Mouse (Mus musculus) common myeloid progenitor, adult 5-6 weeks (primary cell): ENCODE measurements around the gene Tcstv1. TPM values are rescaled to one million over a fixed set of nuclear protein-coding genes. Genes with fewer than 3 reads are reported as not detected.
"Not testable (repeated sequence)": the region's sequence is repeated elsewhere in the genome, so short reads cannot be mapped to it uniquely, and the experiment has no call there.

Experiments
- ATAC-seq: replicated peaks from 2 replicates; pipeline ENCODE4 v1.8.0; 2016; ENCODE audit warnings: low read depth, mild to moderate bottlenecking, moderate TSS enrichment, inconsistent platforms; ENCODE audit not compliant: poor library complexity, severe bottlenecking
- total RNA-seq: library from RNA; stranded (forward); fragments of 200-1000, 187-1606 nt; gene quantifications from 2 replicates; pipeline ENCODE4 v1.2.3, GENCODE M21; 2017

The Tcstv1 gene
- total RNA-seq: not detected in 2 replicates

DNA sequence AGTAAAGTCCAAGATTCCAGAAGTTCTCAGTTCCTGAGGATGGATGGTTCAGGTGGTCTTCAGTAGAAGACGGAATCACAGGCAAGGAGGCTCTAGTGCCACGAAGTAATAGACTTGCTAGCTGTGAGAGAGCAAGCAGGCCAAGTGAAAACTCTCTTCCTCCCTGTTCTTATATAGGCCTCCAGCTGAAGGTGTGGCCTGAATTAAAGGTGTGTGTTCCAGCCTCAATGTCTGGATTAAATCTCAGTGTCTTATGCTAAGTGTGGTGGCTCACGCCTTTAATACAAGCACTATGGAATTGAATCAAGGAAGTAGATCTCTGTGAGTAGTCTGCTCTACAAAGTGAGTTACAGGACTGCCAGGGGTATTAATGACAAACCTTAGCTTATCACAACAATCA, at the start of gene Tcstv1:
Gene Tcstv1 (minus strand): TSS at position 101 of the 400 bp plus-strand sequence.
- not testable (repeated sequence) for ATAC-seq

DNA sequence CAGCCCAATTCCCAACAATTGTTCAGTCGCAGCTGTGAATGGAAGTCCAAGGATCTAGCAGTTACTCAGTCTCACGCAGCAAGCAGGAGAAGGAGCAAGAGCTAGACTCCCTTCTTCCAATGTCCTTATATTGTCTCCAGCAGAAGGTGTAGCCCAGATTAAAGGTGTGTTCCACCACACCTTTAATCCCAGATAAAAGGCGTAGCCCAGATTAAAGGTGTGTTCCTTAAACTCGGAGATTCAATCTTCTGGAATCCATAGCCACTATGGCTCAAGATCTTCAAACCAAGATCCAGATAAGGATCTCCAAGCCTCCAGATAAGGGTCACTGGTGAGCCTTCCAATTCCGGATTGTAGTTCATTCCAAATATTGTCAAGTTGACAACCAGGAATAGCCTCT, 34.6 kb upstream of the Tcstv1 start, which contains the start of gene Gm21761:
Gene Gm21761 (minus strand): TSS at position 101 of the 400 bp plus-strand sequence.
- ATAC-seq: not testable (repeated sequence)

GRCm38 (mm10) chr13:119924597-119925340, 30.2 kb upstream of the Tcstv1 start:
- ATAC-seq: peak; percentile 56

DNA sequence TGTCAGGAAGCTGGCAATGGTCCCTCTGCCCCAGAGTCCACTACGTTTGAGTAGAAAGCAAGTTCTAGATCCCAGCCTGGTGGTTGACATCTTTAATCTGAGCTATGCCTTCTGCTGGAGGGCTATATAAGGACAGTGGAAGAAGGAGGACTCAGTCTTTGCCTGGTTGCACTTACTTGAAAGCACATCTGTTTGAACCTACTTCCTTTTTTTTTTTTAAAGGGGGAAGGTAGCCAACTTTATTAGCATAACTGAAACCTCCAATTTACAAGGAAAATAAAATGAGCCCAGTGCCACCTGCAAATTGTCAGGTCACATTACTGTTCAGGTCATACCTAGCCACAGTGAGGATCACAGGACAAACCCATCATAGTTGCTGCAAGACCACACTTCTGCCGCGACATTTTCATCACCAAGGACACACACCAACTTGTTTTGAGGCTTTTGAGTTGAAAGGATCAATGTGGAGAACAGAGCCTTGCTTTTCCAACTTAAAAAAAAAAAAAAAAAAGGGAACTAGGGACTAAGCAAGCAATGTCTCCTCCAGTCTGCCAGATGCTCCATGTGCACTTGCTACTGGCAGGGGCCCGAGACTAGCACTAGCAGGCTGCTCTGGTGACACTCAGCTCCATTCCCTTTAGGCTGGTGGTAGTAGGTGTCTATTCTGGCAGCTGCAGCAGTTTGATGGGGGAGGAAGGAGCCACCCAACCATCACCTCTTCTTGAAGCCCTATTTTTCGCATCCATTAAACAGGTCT, 22.6 kb upstream of the Tcstv1 start:
- peak; percentile 66 for ATAC-seq

- ATAC-seq: peak; percentile 56
Measured at GRCm38 (mm10) chr13:119916449-119916848, 21.9 kb upstream of the Tcstv1 start.

GRCm38 (mm10) chr13:119898549-119898948, 4.0 kb upstream of the Tcstv1 start:
- peak; percentile 87 for ATAC-seq

DNA sequence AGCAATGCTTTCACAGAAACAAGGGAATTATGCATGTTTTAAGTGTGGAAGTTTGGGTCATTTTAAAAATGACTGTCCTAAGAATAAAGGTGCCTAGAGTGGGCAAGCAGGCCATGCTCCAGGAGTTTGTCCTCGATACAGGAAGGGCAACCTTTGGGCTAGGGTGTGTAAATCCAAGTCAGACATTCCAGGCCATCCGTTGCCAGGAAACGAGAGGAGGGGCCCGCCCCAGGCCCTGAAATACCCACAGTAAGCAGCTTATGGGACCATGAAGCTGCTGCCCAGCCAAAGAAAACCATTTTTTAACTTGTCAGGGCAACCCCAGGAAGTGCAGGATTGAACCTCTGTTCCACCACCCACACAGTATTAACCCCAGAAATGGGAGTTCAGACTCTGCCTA, 7.7 kb downstream of the Tcstv1 start:
- ATAC-seq: not testable (repeated sequence)

- ATAC-seq: peak; percentile 85
Measured at GRCm38 (mm10) chr13:119864395-119864999, 30.1 kb downstream of the Tcstv1 start.

GRCm38 (mm10) chr13:119862399-119862798, 32.2 kb downstream of the Tcstv1 start:
- ATAC-seq: 0 out of 2 replicates have a peak, but pooled peaks have one; percentile 8

Other genes with a start within 250 kb of the Tcstv1 start
- 32.2 and 34.3 TPM in 2 replicates for gene Hmgcs1, start 204.4 kb downstream of the Tcstv1 start, total RNA-seq
- gene Nim1k, start 138.9 kb downstream of the Tcstv1 start, total RNA-seq: 1.6 and 2.8 TPM in 2 replicates
- 51.6 and 74.2 TPM in 2 replicates for gene Zfp131, start 103.9 kb downstream of the Tcstv1 start, total RNA-seq
- gene AF067063, start 64.6 kb downstream of the Tcstv1 start, total RNA-seq: not detected in 2 replicates
- gene D13Ertd608e, start 58.8 kb downstream of the Tcstv1 start, total RNA-seq: not detected in 2 replicates
- gene Gm21761, start 34.5 kb upstream of the Tcstv1 start, total RNA-seq: 0.59 TPM in 1 of 2 replicates, not detected in the other
- not detected in 2 replicates for gene B020031M17Rik, start 56.0 kb upstream of the Tcstv1 start, total RNA-seq
- gene Gm36079, start 132.2 kb upstream of the Tcstv1 start, total RNA-seq: not detected in 2 replicates
- gene Gm21188, start 157.4 kb upstream of the Tcstv1 start, total RNA-seq: 1.7 and 2.2 TPM in 2 replicates
- not detected in 2 replicates for gene Gm20767, start 245.5 kb upstream of the Tcstv1 start, total RNA-seq